Mouse (Mus musculus): ENCODE data around the gene Ppil3. TPM values are rescaled to one million over a fixed set of nuclear protein-coding genes. Genes with fewer than 3 reads are reported as not detected.

Ppil3 gene
- polyA plus RNA-seq, 1 experiment, result 11.2 TPM

DNA sequence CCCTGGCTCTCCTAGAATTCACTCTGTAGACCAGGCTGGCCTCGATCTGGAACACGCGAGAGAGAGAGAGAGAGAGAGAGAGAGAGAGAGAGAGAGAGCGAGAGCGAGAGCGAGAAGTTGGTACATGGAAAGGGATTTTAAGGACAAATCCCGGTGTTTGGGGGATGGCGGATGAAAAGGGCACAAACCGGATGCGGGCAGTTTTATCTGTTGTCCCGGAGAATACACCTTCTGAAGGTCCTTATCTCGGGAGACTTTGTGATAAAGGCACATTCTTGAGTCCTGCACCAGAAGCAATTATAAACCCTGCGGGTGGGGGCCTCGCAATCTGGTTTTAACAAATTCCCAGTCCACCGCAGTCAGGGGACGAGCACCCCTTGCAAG lies 53.0 kb downstream of the Ppil3 start:
- TF ChIP-seq GATA1 (IDR thresholded peaks at IDR 0.05; ENCODE audit: low read length), result no peak

DNA sequence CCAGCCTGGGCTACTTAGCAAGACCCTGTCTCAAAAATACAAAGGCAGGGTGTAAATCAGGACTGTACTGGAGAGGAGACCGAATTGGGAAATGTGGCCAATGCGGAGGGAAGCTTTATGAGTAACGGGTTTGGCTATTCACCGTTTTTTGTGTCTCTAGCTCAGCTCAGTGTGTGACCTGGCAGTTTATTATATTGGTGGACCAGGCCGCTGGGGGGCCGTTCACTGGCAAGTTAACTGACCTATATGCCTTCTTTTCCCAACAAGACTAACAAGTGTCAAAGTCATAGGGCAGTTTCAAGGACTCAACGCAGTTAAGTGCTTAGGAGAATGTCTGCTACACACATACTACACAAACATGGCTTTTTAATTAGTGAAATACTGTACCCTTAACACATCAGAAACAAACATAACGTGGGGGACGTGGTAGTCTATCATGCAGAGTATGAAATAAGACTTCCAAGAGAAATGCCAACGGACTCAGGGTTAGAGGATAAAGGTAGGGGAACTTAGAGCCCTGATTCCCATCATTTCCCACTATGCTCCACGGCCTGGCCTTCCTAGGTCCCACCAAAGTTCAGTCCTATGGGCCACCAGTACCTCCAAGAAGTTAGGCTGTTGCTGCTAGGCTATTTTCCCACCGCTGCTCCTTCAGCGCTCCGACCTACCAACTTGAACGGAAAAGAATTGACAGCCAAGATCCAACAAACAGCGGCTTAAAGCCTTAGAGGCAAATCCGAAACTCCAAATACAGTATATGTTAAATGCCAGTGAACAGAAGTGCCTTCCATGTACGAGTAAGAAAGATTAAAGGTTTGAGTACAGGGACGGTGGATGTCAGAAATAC lies 53.6 kb downstream of the Ppil3 start:
- TF ChIP-seq GATA1 (IDR thresholded peaks at IDR 0.05; ENCODE audit: low read length), result no peak

DNA sequence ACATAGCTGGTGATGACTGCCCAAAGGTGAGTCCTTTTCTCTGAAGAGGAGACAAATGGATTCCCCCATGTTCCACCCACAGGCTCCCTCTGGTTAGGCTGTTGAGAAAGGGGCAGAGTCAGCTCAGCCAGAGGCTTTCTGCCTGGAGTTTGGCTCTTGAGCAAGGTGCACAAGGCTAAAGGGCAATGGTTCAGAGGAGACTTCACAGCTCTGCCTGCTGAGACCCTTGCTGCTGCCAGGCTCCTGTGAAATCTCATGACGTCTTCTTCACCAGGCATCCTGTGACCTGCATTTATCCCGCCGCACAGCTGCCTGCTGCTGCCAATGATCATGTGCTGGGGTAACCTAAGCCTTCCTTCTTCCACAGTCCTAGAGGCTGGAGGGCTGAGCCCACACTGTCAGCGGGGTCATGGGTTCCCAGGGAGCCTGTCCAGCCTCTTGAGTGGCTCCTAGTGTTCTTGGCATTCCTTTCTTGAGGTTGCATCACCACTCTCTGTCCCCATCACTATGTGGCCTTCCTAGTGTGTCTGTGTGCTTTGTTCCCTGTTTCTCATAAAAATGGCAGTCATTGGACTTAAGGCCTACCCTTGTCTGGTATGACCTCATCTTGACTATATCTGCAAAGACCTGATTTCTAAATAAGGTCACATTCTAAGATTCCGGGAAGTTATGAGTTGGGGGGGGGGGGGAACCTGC lies 62.6 kb downstream of the Ppil3 start:
- no peak for TF ChIP-seq GATA1 (IDR thresholded peaks at IDR 0.05; ENCODE audit: low read length)

Other genes with a start within 250 kb of the Ppil3 start
- 0.05 and 0.43 TPM in 2 replicates for gene Aox4, start 235.1 kb downstream of the Ppil3 start, polyA plus RNA-seq (2012)
- gene Aox2, start 167.2 kb downstream of the Ppil3 start, polyA plus RNA-seq (2012), result 0.36 and 0.42 TPM in 2 replicates
- gene Bzw1, start 52.6 kb downstream of the Ppil3 start, polyA plus RNA-seq (2012), result 15.6 and 22.9 TPM in 2 replicates
- 1.8 and 3.2 TPM in 2 replicates for gene Clk1, start 21.4 kb downstream of the Ppil3 start, polyA plus RNA-seq (2012)
- 2.7 and 11.0 TPM in 2 replicates for gene Nif3l1, start 335 bp downstream of the Ppil3 start, polyA plus RNA-seq (2012)
- gene Orc2, start 59.6 kb upstream of the Ppil3 start, polyA plus RNA-seq (2012), result 35.5 and 54.7 TPM in 2 replicates
- 7.8 and 8.6 TPM in 2 replicates for gene Fam126b, start 140.8 kb upstream of the Ppil3 start, polyA plus RNA-seq (2012)
- gene Ndufb3, start 140.9 kb upstream of the Ppil3 start, polyA plus RNA-seq (2012), result 2.1 and 4.1 TPM in 2 replicates